Mouse (Mus musculus): ENCODE measurements at regions not wholly inside any gene's neighbourhood (a gene's known extent, or its start where the extent isn't known, plus 50 kb on each side); places are given as distances from the start of the nearest gene placed in this dataset.

DNA sequence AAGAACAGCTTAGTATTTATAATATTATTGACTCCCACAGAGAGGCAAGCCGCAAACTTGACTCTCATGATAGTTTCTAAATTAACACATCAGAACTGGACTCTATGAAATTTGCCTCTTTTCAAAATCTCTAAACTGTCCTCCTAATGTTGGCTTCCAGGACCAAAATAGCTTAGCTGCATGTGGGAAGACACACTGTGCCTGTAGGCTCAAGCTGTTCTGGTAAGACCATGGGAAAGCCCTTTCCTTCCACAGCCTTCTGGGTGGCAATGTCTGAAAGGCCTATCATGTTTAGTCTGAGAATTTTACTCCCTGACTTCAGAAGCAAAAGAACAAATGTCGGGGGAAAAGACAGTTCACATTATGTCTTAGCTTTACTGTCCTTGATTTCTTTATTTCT, 203.1 kb upstream of the Slc8a1 start:
- H3K27me3 ChIP-seq (ENCODE audit: control insufficient read depth, insufficient read depth, low read length), result no peaks in the 10 kb centered on the region
- no peak overlapping the region for H3K4me3 ChIP-seq (ENCODE audit: low read depth, low read length)
- H3K27ac ChIP-seq (ENCODE audit: low read depth, low read length), result no peak overlapping the region
- H3K9ac ChIP-seq (ENCODE audit: low read depth, low read length), result no peak overlapping the region
- H3K9me3 ChIP-seq (replicated peaks; ENCODE audit: control insufficient read depth, low read length), result no peaks in the 10 kb centered on the region
- H3K4me2 ChIP-seq, result no peak overlapping the region
- no peak for ATAC-seq (replicated peaks; ENCODE audit: insufficient number of reproducible peaks, low FRiP score, low TSS enrichment)
- H3K36me3 ChIP-seq (ENCODE audit: control insufficient read depth, insufficient read depth, low read length), result no peaks in the 10 kb centered on the region
- H3K4me1 ChIP-seq (ENCODE audit: control insufficient read depth, insufficient read depth, low read length), result no peaks in the 10 kb centered on the region
- WGBS (ENCODE audit: insufficient replicate concordance), result 86% methylated on average over 2 of the region's 2 CpGs

DNA sequence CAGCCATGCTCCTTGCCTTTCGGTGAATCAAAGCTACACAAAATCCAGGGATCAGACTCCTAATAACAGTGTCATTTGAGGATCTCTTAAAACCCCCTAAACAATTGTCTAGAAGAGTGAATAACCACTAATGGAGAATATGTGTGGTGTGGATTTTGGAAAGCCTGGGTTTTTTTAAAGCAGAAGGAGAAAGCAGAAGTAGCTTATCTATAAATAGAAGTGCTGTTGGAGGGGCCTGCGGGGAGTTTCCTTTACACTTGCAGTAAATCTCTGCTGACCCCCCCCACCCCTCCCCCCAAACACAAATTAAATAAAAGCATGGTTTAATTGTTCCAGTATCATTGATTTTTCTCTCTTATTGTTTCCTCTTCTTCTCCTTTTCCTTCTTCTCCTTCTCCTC, 192.6 kb upstream of the Slc8a1 start:
- no peaks in the 10 kb centered on the region for H3K9me3 ChIP-seq (replicated peaks; ENCODE audit: control insufficient read depth, low read length)
- H3K4me2 ChIP-seq, result no peak overlapping the region
- no peak overlapping the region for H3K4me3 ChIP-seq (ENCODE audit: low read depth, low read length)
- no peak overlapping the region for H3K9ac ChIP-seq (ENCODE audit: low read depth, low read length)
- H3K27ac ChIP-seq (ENCODE audit: low read depth, low read length), result no peak overlapping the region
- ATAC-seq (replicated peaks; ENCODE audit: insufficient number of reproducible peaks, low FRiP score, low TSS enrichment), result no peak
- WGBS (ENCODE audit: insufficient replicate concordance), result 79% methylated on average over 2 of the region's 2 CpGs
- no peaks in the 10 kb centered on the region for H3K36me3 ChIP-seq (ENCODE audit: control insufficient read depth, insufficient read depth, low read length)
- no peaks in the 10 kb centered on the region for H3K4me1 ChIP-seq (ENCODE audit: control insufficient read depth, insufficient read depth, low read length)
- no peaks in the 10 kb centered on the region for H3K27me3 ChIP-seq (ENCODE audit: control insufficient read depth, insufficient read depth, low read length)

DNA sequence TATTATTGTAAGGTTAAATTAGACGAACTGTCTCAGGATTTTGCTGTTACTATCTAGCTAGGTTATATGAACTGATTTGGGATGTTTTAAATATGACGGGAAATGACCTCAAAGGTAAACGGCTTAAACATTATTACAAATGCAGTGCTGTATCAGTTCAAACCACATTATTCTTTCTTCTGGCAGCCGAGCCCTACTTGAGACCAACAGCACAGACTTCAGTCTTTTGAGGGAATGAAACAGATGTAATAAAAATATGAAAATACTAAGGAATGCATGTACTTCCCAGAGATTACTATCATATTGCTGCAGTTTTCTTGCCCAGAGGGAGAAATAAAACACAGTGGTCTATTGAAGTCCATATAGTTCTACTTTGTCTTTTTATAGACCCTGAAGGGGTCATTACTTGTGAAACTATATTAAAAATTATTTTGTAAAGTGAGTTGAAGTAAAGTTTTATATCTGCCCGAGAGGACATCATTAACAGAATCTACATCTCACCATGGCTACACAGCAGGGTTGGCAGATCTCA, 168.4 kb upstream of the Slc8a1 start:
- no peaks in the 10 kb centered on the region for H3K36me3 ChIP-seq (ENCODE audit: control insufficient read depth, insufficient read depth, low read length)

DNA sequence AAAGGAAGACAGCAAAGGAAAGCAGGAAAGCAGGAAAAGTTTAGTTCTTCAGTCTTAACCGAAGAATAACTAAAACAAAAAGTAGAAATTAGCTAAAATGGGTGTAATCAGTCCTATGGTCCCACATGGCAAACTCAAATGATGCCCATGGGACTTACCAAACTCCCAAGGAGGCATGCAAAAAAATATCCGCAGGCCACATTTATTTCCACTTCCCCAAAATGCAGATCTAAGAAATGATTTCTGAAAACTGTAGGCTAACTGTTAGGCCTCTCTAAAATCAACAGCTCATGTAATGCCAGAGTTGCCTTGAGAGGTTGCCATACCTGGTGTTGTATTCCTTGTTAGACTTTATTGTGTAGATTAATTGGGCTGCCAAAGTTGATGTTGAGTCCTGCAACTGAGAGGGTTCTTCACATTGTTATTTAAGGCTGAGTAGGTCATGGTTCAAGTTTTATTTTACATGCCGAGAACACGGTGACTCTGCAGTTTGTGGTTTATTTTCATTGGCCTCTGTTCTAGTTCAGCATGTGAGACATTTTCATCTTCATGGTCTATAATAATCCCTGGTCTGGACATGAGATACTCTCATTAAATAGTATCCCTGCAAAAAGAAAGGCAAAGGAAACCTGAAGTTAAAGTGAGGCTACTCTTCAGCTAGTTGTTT, 164.0 kb upstream of the Slc8a1 start:
- Histone ChIP-seq H3K27me3 (ENCODE audit: control insufficient read depth, insufficient read depth, low read length) (no peaks in the 10 kb centered on the region), H3K9me3 (replicated peaks; ENCODE audit: control insufficient read depth, low read length) (no peaks in the 10 kb centered on the region), H3K36me3 (ENCODE audit: control insufficient read depth, insufficient read depth, low read length) (no peaks in the 10 kb centered on the region), H3K4me1 (ENCODE audit: control insufficient read depth, insufficient read depth, low read length) (no peaks in the 10 kb centered on the region), H3K4me3 (ENCODE audit: low read depth, low read length) (no peak overlapping the region), H3K9ac (ENCODE audit: low read depth, low read length) (no peak overlapping the region), H3K27ac (ENCODE audit: low read depth, low read length) (no peak overlapping the region), H3K4me2 (no peak overlapping the region)
- no peak for ATAC-seq (replicated peaks; ENCODE audit: insufficient number of reproducible peaks, low FRiP score, low TSS enrichment)
- 84% methylated on average over 4 of the region's 4 CpGs for WGBS (ENCODE audit: insufficient replicate concordance)

More for the DNA sequence above, 168.4 kb upstream of the Slc8a1 start:
- H3K27me3 ChIP-seq (ENCODE audit: control insufficient read depth, insufficient read depth, low read length), result no peaks in the 10 kb centered on the region
- no peak overlapping the region for H3K4me2 ChIP-seq
- no peak overlapping the region for H3K9ac ChIP-seq (ENCODE audit: low read depth, low read length)
- ATAC-seq (replicated peaks; ENCODE audit: insufficient number of reproducible peaks, low FRiP score, low TSS enrichment), result no peak
- WGBS (ENCODE audit: insufficient replicate concordance), result 76% methylated on average over 5 of the region's 5 CpGs
- no peak overlapping the region for H3K4me3 ChIP-seq (ENCODE audit: low read depth, low read length)
- H3K9me3 ChIP-seq (replicated peaks; ENCODE audit: control insufficient read depth, low read length), result no peaks in the 10 kb centered on the region
- no peak overlapping the region for H3K27ac ChIP-seq (ENCODE audit: low read depth, low read length)
- H3K4me1 ChIP-seq (ENCODE audit: control insufficient read depth, insufficient read depth, low read length), result no peaks in the 10 kb centered on the region

DNA sequence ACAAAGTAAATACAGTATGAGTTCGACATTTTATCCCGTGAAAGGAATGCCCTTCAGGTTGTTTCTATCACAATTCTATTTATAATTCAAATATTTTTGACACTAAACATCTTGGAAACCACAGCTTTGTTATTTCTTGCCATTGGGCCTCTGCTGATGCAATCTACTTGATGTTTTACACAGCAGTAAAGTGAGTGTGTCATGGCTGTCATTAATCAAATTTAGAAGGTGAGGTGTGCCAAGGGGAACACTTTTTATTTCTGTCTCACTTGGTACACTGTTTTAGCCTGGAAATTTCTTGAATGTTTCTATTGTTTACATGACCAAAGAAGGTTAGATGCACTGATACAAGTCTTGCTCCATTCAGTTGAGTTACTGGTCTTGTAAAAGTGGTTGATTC, 160.8 kb upstream of the Slc8a1 start:
- 77% methylated on average over 2 of the region's 2 CpGs for WGBS (ENCODE audit: insufficient replicate concordance)
- Histone ChIP-seq H3K4me2 (no peak overlapping the region), H3K27me3 (ENCODE audit: control insufficient read depth, insufficient read depth, low read length) (no peaks in the 10 kb centered on the region), H3K9me3 (replicated peaks; ENCODE audit: control insufficient read depth, low read length) (no peaks in the 10 kb centered on the region), H3K9ac (ENCODE audit: low read depth, low read length) (no peak overlapping the region), H3K4me3 (ENCODE audit: low read depth, low read length) (no peak overlapping the region), H3K4me1 (ENCODE audit: control insufficient read depth, insufficient read depth, low read length) (no peaks in the 10 kb centered on the region), H3K27ac (ENCODE audit: low read depth, low read length) (no peak overlapping the region), H3K36me3 (ENCODE audit: control insufficient read depth, insufficient read depth, low read length) (no peaks in the 10 kb centered on the region)
- ATAC-seq (replicated peaks; ENCODE audit: insufficient number of reproducible peaks, low FRiP score, low TSS enrichment), result no peak

DNA sequence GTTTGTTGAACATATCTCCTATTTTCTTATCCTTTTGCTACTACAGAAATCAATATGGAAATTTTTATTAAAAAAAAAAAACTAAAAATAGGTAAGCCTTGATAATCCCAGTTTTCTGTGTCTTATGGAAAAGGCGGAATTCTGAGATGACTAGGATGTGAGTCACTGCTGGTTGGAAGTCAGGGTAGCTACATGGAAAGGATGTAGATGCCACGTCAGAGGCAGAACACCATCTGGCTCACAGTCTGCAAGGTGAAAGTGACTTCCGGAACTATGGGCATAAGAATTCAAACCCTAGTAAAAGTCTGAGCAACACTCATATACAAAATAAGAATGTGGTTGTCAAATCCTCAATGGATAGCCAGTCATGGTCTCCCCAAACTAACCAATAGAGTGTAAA, 140.0 kb upstream of the Slc8a1 start:
- no peak overlapping the region for H3K27ac ChIP-seq (ENCODE audit: low read depth, low read length)
- no peaks in the 10 kb centered on the region for H3K9me3 ChIP-seq (replicated peaks; ENCODE audit: control insufficient read depth, low read length)
- no peaks in the 10 kb centered on the region for H3K4me1 ChIP-seq (ENCODE audit: control insufficient read depth, insufficient read depth, low read length)
- no peaks in the 10 kb centered on the region for H3K36me3 ChIP-seq (ENCODE audit: control insufficient read depth, insufficient read depth, low read length)
- H3K9ac ChIP-seq (ENCODE audit: low read depth, low read length), result no peak overlapping the region
- WGBS (ENCODE audit: insufficient replicate concordance), result 78% methylated on average over 3 of the region's 3 CpGs
- no peak overlapping the region for H3K4me2 ChIP-seq
- no peak overlapping the region for H3K4me3 ChIP-seq (ENCODE audit: low read depth, low read length)
- no peak for ATAC-seq (replicated peaks; ENCODE audit: insufficient number of reproducible peaks, low FRiP score, low TSS enrichment)
- H3K27me3 ChIP-seq (ENCODE audit: control insufficient read depth, insufficient read depth, low read length), result no peaks in the 10 kb centered on the region

DNA sequence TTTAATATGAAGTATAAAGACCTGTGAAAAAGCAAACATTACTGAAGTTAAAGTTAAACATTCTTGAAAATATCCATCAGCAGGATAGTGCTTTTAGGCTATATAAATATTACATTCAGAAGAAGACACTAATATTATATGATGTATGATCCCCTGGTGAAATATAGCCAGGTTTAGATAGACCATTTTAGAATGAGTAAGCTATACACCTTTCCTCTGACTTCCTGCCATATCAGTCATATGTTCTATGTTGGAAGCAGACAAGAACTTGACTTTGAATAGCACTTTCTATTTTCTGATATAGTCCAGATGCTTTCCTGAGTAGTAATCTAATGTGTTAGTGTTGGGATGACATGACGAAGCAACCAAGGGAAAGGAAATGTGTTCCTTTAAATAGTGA, 128.5 kb upstream of the Slc8a1 start:
- Histone ChIP-seq H3K4me1 (ENCODE audit: control insufficient read depth, insufficient read depth, low read length) (no peaks in the 10 kb centered on the region), H3K27ac (ENCODE audit: low read depth, low read length) (no peak overlapping the region), H3K27me3 (ENCODE audit: control insufficient read depth, insufficient read depth, low read length) (no peaks in the 10 kb centered on the region), H3K4me3 (ENCODE audit: low read depth, low read length) (no peak overlapping the region), H3K9me3 (replicated peaks; ENCODE audit: control insufficient read depth, low read length) (no peaks in the 10 kb centered on the region), H3K36me3 (ENCODE audit: control insufficient read depth, insufficient read depth, low read length) (no peaks in the 10 kb centered on the region), H3K4me2 (no peak overlapping the region), H3K9ac (ENCODE audit: low read depth, low read length) (no peak overlapping the region)
- no peak for ATAC-seq (replicated peaks; ENCODE audit: insufficient number of reproducible peaks, low FRiP score, low TSS enrichment)
- whole genome bisulfite sequencing (ENCODE audit: insufficient replicate concordance), result 49% methylated on average over 1 of the region's 1 CpGs

DNA sequence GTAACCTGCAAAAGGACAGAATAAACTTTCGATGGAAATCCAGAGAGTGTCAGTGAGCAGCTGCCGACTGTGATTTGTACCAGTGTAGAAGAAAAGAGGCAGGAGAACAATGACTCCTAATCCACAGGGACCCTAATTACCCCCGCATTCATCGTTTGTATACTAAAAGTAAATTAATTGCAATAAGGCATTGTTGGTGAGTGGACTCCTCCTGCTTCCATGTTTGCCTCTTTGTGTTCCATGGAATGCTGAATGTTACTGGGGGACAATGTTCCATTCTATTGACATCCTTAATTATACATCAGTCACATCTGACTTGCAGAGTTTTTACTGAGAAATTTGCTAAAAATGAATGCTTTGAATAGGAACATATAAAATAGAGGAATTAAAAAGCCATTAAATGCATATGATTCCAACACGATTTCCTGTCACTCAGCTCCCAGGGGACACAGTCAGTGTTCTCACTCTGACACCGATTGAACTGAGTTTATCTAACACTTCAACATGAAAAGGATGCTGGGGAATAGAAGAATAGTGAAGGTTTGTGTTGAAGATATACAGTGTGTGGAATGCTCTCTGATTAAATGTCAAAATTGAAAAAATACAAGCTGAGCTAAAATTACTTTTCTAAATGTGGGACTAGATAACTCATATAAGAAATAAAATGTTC, 111.3 kb upstream of the Slc8a1 start:
- Histone ChIP-seq H3K4me2 (no peak overlapping the region), H3K36me3 (ENCODE audit: control insufficient read depth, insufficient read depth, low read length) (no peaks in the 10 kb centered on the region), H3K4me1 (ENCODE audit: control insufficient read depth, insufficient read depth, low read length) (no peaks in the 10 kb centered on the region), H3K4me3 (ENCODE audit: low read depth, low read length) (no peak overlapping the region), H3K9me3 (replicated peaks; ENCODE audit: control insufficient read depth, low read length) (no peaks in the 10 kb centered on the region), H3K27me3 (ENCODE audit: control insufficient read depth, insufficient read depth, low read length) (no peaks in the 10 kb centered on the region), H3K27ac (ENCODE audit: low read depth, low read length) (no peak overlapping the region), H3K9ac (ENCODE audit: low read depth, low read length) (no peak overlapping the region)
- ATAC-seq (replicated peaks; ENCODE audit: insufficient number of reproducible peaks, low FRiP score, low TSS enrichment), result no peak
- WGBS (ENCODE audit: insufficient replicate concordance), result 65% methylated on average over 6 of the region's 6 CpGs

DNA sequence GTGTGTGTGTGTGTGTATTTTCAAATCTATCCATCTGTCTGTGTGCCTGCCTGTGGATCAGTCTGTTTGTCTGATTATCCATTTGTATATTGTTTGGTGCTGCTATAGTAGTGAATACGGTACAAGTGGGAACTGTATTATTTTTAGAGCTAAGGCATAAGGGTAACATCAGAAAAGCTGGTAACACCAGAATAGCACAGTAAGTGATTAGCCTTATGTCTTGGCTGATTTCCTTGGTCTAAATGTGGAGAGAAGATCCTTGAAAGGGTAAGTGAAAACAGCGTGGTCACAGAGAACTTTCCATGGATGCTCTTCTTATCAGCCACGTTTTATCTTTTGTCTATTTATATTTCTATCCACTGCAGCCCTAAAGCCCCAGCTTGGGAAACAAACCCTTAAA, 105.6 kb upstream of the Slc8a1 start:
- no peak overlapping the region for H3K9ac ChIP-seq (ENCODE audit: low read depth, low read length)
- 24% methylated on average over 3 of the region's 3 CpGs for WGBS (ENCODE audit: insufficient replicate concordance)
- no peaks in the 10 kb centered on the region for H3K27me3 ChIP-seq (ENCODE audit: control insufficient read depth, insufficient read depth, low read length)
- peak overlapping the region; percentile 59; the same call in 1 of the 2 replicates for H3K27ac ChIP-seq (ENCODE audit: low read depth, low read length)
- no peaks in the 10 kb centered on the region for H3K36me3 ChIP-seq (ENCODE audit: control insufficient read depth, insufficient read depth, low read length)
- H3K4me3 ChIP-seq (ENCODE audit: low read depth, low read length), result no peak overlapping the region
- no peak for ATAC-seq (replicated peaks; ENCODE audit: insufficient number of reproducible peaks, low FRiP score, low TSS enrichment)
- H3K4me1 ChIP-seq (ENCODE audit: control insufficient read depth, insufficient read depth, low read length), result no peaks in the 10 kb centered on the region
- H3K9me3 ChIP-seq (replicated peaks; ENCODE audit: control insufficient read depth, low read length), result no peaks in the 10 kb centered on the region
- H3K4me2 ChIP-seq, result peak overlapping the region; percentile 35; the same call in 1 of the 2 replicates

Measured in heart, embryonic 11.5 days (tissue).